Mouse (Mus musculus): ENCODE measurements around the gene Zap70.
"Not testable (repeated sequence)": the region's sequence is repeated elsewhere in the genome, so short reads cannot be mapped to it uniquely, and the experiment has no call there.

Gene Zap70

GRCm38 (mm10) chr1:36772198-36772934 is 10.8 kb downstream of the Zap70 start:
- in situ Hi-C loops (cut with MboI, MseI), result no loop called here

GRCm38 (mm10) chr1:36780793-36781192 is 19.2 kb downstream of the Zap70 start:
- in situ Hi-C loops (cut with MboI, MseI), result loop anchor here (10.0 kb wide), 1 partner anchor 46 kb away; no protein-coding TSS in a partner anchor

GRCm38 (mm10) chr1:36782476-36782875 is 20.9 kb downstream of the Zap70 start:
- in situ Hi-C loops (cut with MboI, MseI), result loop anchor here (10.0 kb wide), 1 partner anchor 48 kb away; no protein-coding TSS in a partner anchor

GRCm38 (mm10) chr1:36784365-36785134 is 23.0 kb downstream of the Zap70 start:
- in situ Hi-C loops (cut with MboI, MseI), result loop anchor here (10.0 kb wide), 1 partner anchor 50 kb away; no protein-coding TSS in a partner anchor

GRCm38 (mm10) chr1:36785238-36785641 is 23.6 kb downstream of the Zap70 start:
- in situ Hi-C loops (cut with MboI, MseI), result loop anchor here (10.0 kb wide), 1 partner anchor 50 kb away; no protein-coding TSS in a partner anchor

GRCm38 (mm10) chr1:36786377-36786776 is 24.8 kb downstream of the Zap70 start:
- in situ Hi-C loops (cut with MboI, MseI), result loop anchor here (10.0 kb wide), 1 partner anchor 52 kb away; no protein-coding TSS in a partner anchor

- in situ Hi-C loops (cut with MboI, MseI), result loop anchor here (10.0 kb wide), 1 partner anchor 55 kb away; no protein-coding TSS in a partner anchor
Observed at GRCm38 (mm10) chr1:36789416-36789815, 27.8 kb downstream of the Zap70 start.

- in situ Hi-C loops (cut with MboI, MseI), result no loop called here
Observed at GRCm38 (mm10) chr1:36796711-36797110, 35.1 kb downstream of the Zap70 start.

GRCm38 (mm10) chr1:36797481-36797880 is 35.9 kb downstream of the Zap70 start:
- in situ Hi-C loops (cut with MboI, MseI), result no loop called here

GRCm38 (mm10) chr1:36800379-36801011 is 38.9 kb downstream of the Zap70 start:
- in situ Hi-C loops (cut with MboI, MseI), result no loop called here

- in situ Hi-C loops (cut with MboI, MseI), result no loop called here
Observed at GRCm38 (mm10) chr1:36804259-36804658, 42.7 kb downstream of the Zap70 start.

- in situ Hi-C loops (cut with MboI, MseI), result no loop called here
Observed at GRCm38 (mm10) chr1:36804833-36805232, 43.2 kb downstream of the Zap70 start.

GRCm38 (mm10) chr1:36806181-36806905 is 44.7 kb downstream of the Zap70 start:
- in situ Hi-C loops (cut with MboI, MseI), result no loop called here

- in situ Hi-C loops (cut with MboI, MseI), result no loop called here
Observed at GRCm38 (mm10) chr1:36807086-36807485, 45.5 kb downstream of the Zap70 start.

- in situ Hi-C loops (cut with MboI, MseI), result no loop called here
Observed at GRCm38 (mm10) chr1:36807782-36808565, 46.4 kb downstream of the Zap70 start.

GRCm38 (mm10) chr1:36811806-36812205 is 50.2 kb downstream of the Zap70 start:
- in situ Hi-C loops (cut with MboI, MseI), result no loop called here

GRCm38 (mm10) chr1:36813415-36813814 is 51.8 kb downstream of the Zap70 start:
- in situ Hi-C loops (cut with MboI, MseI), result no loop called here

GRCm38 (mm10) chr1:36814271-36814903 is 52.8 kb downstream of the Zap70 start:
- in situ Hi-C loops (cut with MboI, MseI), result no loop called here

- in situ Hi-C loops (cut with MboI, MseI), result no loop called here
Observed at GRCm38 (mm10) chr1:36815166-36815565, 53.6 kb downstream of the Zap70 start.

GRCm38 (mm10) chr1:36821918-36822317 is 60.3 kb downstream of the Zap70 start:
- in situ Hi-C loops (cut with MboI, MseI), result not testable (repeated sequence)

Data from T-helper 1 cell (primary cell).